Mouse (Mus musculus) naive thymus-derived CD4-positive, alpha-beta T cell, adult 2 months (primary cell): ENCODE results near the gene Spink8.

Experiments
- DNase-seq: peaks from one replicate; pipeline ENCODE4 v3.0.0-alpha.2; 2011; ENCODE audit warnings: low read depth

The Spink8 gene

GRCm38 (mm10) chr9:109870983-109871572 is 59.0 kb downstream of the Spink8 start:
- no peak for DNase-seq

GRCm38 (mm10) chr9:109874797-109875691 is 63.0 kb downstream of the Spink8 start, which contains the start of gene Cdc25a:
Gene Cdc25a (plus strand): TSS chr9:109875579.
- peak; percentile 98 for DNase-seq

DNA sequence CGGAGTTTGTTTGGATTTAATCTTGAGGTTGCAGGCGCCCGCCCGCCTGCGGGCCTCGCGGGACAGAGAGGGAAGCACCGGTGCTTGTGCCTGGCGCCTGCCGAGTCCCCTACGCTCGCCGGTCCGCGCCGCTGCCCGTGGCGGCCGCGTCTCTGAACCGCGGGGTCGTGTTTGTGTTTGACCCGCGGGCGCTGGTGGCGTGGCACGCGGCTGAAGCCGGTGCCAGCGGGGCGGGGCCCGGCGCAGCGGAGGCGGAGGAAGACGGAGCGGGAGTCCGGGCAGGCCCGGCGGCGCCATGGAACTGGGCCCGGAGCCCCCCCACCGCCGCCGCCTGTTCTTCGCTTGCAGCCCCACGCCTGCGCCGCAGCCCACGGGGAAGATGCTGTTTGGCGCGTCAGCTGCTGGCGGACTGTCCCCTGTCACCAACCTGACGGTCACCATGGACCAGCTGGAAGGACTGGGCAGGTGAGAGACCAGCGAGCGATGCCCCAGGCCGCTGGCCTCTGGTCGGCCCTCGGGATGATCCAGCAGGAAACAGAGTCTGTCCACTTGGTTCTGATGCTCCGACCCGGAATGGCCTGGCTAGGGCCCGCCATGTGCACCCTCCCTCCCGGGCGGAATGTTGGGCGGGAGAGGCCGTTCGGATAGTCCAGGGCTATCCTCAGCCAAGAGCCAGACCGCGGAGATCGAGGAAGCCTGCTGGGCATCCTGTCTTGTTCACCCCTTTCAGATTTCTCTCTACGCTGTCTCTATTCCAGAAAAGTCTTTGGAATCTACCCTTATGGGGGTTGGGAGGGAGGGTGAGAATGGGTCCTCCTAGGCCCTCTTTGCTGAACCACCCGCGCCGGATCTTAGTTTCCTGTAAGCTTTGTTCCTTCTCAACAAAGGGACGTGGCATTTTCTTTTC is 63.9 kb downstream of the Spink8 start:
- DNase-seq = peak; percentile 49
